Mouse (Mus musculus): ENCODE results near the gene Fmo5. TPM values are rescaled to one million over a fixed set of nuclear protein-coding genes. Genes with fewer than 3 reads are reported as not detected.
A peak's percentile ranks its signal among the peaks of the same experiment; 100 is the strongest.

Gene Fmo5
- polyA plus RNA-seq, 1 experiment from 2014 or later, result 1.7 TPM

DNA sequence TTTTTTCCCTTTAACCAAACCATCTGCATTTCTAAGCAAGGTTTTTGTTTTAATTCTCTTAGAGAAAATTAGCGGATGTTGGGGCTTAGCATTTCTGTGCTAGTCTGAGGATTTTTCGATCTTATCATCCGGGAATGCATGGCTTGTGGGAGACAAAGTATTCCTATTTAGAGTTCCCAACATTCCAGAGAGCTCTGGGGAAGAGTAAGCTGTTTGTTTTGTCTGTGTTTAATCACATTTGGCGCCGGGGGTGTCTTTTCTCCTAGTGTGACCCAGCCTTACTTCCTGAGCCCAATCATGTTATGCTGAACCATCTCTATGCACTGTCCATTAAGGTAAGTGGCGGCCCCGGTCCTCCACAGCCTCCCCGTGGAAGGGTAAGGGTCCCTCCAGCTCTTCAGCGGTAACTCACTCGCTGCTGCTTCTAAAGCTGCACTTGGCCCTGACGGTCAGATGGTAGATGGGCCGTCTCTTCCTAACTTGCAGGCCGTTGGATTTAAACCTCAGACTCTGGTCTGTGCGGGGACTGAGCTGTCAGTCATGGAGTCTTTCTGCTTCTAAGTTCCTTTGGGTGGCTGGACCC is 38.6 kb downstream of the Fmo5 start:
- no peaks in the 10 kb centered on the region for H3K27me3 ChIP-seq (ENCODE audit: control insufficient read depth, insufficient read depth, low read length)
- H3K9me3 ChIP-seq (replicated peaks; ENCODE audit: control insufficient read depth, low read length), result no peaks in the 10 kb centered on the region
- no peak overlapping the region for H3K4me2 ChIP-seq (ENCODE audit: low read depth, low read length)
- DNase-seq (ENCODE audit: low spot score) (no peak), ATAC-seq (replicated peaks; ENCODE audit: insufficient number of reproducible peaks, low FRiP score, low TSS enrichment, low read depth) (no peak)
- no peaks in the 10 kb centered on the region; the same call in 1 of the 2 replicates for H3K36me3 ChIP-seq (replicated peaks; ENCODE audit: control insufficient read depth, insufficient read depth, low read depth, low read length)
- H3K4me3 ChIP-seq (ENCODE audit: low read depth, low read length), result no peak overlapping the region
- H3K4me1 ChIP-seq (ENCODE audit: control insufficient read depth, insufficient read depth, low read length), result no peaks in the 10 kb centered on the region
- no peak overlapping the region for H3K9ac ChIP-seq (replicated peaks; ENCODE audit: low read length)
- 70% methylated on average over 14 of the region's 14 CpGs for WGBS
- H3K27ac ChIP-seq (replicated peaks; ENCODE audit: low read depth, low read length), result no peak overlapping the region

DNA sequence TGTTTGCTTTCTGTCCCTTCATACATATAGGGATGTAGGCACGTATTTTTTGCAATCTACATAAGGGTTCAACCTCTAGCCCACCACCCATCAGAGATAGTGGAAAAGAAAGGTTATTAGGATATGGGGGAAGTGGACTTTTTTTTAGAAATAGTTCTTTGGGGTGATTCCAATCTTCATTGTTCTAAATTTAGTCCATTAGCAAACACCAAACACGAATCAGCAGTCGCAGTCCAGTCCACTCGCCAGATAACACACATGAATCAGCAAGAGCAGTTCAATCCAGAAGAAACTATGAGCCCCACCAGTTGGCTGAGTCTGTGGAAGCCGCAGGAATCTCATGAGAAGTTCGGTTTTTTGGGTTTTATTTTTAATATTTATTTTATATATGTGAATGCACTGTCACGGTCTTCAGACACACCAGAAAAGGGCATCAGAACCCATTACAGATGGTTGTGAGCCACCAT is 46.1 kb downstream of the Fmo5 start, which contains the start of gene Gm17651:
Gene Gm17651, minus strand, starts transcription at position 51 of the 467 bp plus-strand sequence.
- Histone ChIP-seq H3K36me3 (replicated peaks; ENCODE audit: control insufficient read depth, insufficient read depth, low read depth, low read length) (no peaks in the 10 kb centered on the region; the same call in 1 of the 2 replicates), H3K9ac (replicated peaks; ENCODE audit: low read length) (no peak within 1 kb of the TSS), H3K4me3 (ENCODE audit: low read depth, low read length) (no peak within 1 kb of the TSS), H3K27ac (replicated peaks; ENCODE audit: low read depth, low read length) (no peak within 1 kb of the TSS), H3K4me1 (ENCODE audit: control insufficient read depth, insufficient read depth, low read length) (no peaks in the 10 kb centered on the region), H3K4me2 (ENCODE audit: low read depth, low read length) (no peak within 1 kb of the TSS), H3K9me3 (replicated peaks; ENCODE audit: control insufficient read depth, low read length) (no peaks in the 10 kb centered on the region), H3K27me3 (ENCODE audit: control insufficient read depth, insufficient read depth, low read length) (no peaks in the 10 kb centered on the region)
- 88% methylated on average over 7 of the region's 7 CpGs for WGBS
- no peak for DNase-seq (ENCODE audit: low spot score)
- no peak for ATAC-seq (replicated peaks; ENCODE audit: insufficient number of reproducible peaks, low FRiP score, low TSS enrichment, low read depth)

DNA sequence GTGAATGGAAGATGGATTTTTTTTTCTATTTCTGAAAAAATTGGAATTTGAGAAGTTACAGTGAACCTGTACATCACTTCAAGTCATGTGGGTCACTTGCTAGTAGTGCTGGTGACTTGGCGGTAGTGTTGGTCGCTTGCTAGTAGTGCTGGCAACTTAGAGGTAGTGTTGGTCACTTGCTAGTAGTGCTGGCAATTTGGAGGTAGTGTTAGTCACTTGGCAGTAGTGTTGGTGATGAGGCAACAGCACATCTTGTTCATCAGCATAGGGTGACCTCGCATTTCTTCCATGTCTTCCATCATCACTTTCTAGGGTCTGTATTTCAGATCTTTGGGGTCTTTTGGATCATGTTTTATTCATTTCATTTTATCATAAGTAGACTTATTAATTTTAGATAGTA is 47.5 kb downstream of the Fmo5 start:
- 90% methylated on average over 3 of the region's 3 CpGs for WGBS
- no peaks in the 10 kb centered on the region for H3K4me1 ChIP-seq (ENCODE audit: control insufficient read depth, insufficient read depth, low read length)
- no peaks in the 10 kb centered on the region for H3K9me3 ChIP-seq (replicated peaks; ENCODE audit: control insufficient read depth, low read length)
- ATAC-seq (replicated peaks; ENCODE audit: insufficient number of reproducible peaks, low FRiP score, low TSS enrichment, low read depth), result no peak
- no peaks in the 10 kb centered on the region for H3K36me3 ChIP-seq (replicated peaks; ENCODE audit: control insufficient read depth, insufficient read depth, low read depth, low read length)
- H3K27me3 ChIP-seq (ENCODE audit: control insufficient read depth, insufficient read depth, low read length), result no peaks in the 10 kb centered on the region
- no peak overlapping the region for H3K4me3 ChIP-seq (ENCODE audit: low read depth, low read length)
- no peak overlapping the region for H3K9ac ChIP-seq (replicated peaks; ENCODE audit: low read length)
- DNase-seq (ENCODE audit: low spot score), result no peak
- H3K27ac ChIP-seq (replicated peaks; ENCODE audit: low read depth, low read length), result no peak overlapping the region
- H3K4me2 ChIP-seq (ENCODE audit: low read depth, low read length), result no peak overlapping the region

DNA sequence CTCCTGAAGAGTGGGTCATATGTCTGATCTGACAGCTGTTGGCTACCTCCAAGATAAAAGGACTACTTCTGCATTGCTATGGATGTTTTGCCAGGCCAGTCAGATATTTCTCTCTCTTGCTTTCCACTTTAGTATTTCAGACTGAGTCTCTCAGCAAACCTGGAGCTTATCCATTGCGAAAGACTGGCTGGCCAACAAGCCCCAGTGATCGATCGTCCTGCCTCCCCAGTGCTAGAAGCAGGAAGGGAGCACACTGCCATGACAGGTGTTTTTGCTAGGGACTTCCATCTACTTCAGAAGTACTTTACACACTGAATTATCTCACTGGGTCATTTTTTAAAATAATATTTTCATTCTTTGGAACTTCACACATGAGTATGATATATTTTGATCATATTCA is 49.8 kb downstream of the Fmo5 start:
- H3K27me3 ChIP-seq (ENCODE audit: control insufficient read depth, insufficient read depth, low read length), result no peaks in the 10 kb centered on the region
- WGBS, result 92% methylated on average over 3 of the region's 3 CpGs
- H3K4me3 ChIP-seq (ENCODE audit: low read depth, low read length), result no peak overlapping the region
- H3K4me2 ChIP-seq (ENCODE audit: low read depth, low read length), result no peak overlapping the region
- H3K9ac ChIP-seq (replicated peaks; ENCODE audit: low read length), result no peak overlapping the region
- H3K9me3 ChIP-seq (replicated peaks; ENCODE audit: control insufficient read depth, low read length), result no peaks in the 10 kb centered on the region
- H3K4me1 ChIP-seq (ENCODE audit: control insufficient read depth, insufficient read depth, low read length), result no peaks in the 10 kb centered on the region
- DNase-seq (ENCODE audit: low spot score) (no peak), ATAC-seq (replicated peaks; ENCODE audit: insufficient number of reproducible peaks, low FRiP score, low TSS enrichment, low read depth) (no peak)
- no peaks in the 10 kb centered on the region for H3K36me3 ChIP-seq (replicated peaks; ENCODE audit: control insufficient read depth, insufficient read depth, low read depth, low read length)
- no peak overlapping the region for H3K27ac ChIP-seq (replicated peaks; ENCODE audit: low read depth, low read length)

DNA sequence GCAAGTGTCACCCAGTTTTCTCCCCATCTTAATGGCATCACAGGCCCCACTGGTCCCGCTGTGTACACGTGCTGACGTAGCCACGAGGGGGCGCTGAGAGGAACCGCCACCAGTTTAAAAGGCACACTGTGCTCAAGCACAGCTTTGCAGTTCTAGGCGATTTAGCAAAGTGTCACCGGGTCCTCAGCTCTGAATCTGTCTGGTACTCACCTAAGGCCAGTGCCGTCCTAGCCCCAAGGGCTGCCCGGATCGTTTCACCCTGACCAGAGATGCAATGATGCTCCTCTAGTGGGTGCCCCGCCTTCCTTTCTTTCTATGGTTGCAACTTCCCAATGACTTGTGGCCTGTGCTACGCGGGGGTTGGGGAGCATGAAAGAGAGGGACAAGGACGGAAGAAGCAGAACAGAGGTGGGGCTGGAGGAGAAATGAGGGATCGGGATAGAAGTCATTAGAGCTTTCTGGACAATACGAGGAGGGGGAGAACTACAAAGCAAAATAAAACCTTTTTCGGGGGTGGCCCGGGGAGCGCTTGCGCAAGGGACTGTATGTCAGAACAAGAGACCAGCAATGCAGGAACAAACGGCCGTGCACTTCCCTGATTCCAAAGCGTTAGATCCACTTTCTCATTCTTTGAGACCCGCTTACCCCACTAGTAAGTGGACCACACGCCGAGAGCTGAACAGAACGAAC is 52.2 kb downstream of the Fmo5 start:
- WGBS, result 2% methylated on average over 28 of the region's 28 CpGs
- Histone ChIP-seq H3K27ac (replicated peaks; ENCODE audit: low read depth, low read length) (no peak overlapping the region), H3K27me3 (ENCODE audit: control insufficient read depth, insufficient read depth, low read length) (no peaks in the 10 kb centered on the region), H3K9ac (replicated peaks; ENCODE audit: low read length) (peak overlapping the region; percentile 47), H3K36me3 (replicated peaks; ENCODE audit: control insufficient read depth, insufficient read depth, low read depth, low read length) (no peaks in the 10 kb centered on the region), H3K9me3 (replicated peaks; ENCODE audit: control insufficient read depth, low read length) (no peaks in the 10 kb centered on the region), H3K4me1 (ENCODE audit: control insufficient read depth, insufficient read depth, low read length) (no peaks in the 10 kb centered on the region), H3K4me3 (ENCODE audit: low read depth, low read length) (peak overlapping the region; percentile 36), H3K4me2 (ENCODE audit: low read depth, low read length) (peak overlapping the region; percentile 66)
- DNase-seq (ENCODE audit: low spot score) (peak; percentile 75), ATAC-seq (replicated peaks; ENCODE audit: insufficient number of reproducible peaks, low FRiP score, low TSS enrichment, low read depth) (peak; percentile 56)

DNA sequence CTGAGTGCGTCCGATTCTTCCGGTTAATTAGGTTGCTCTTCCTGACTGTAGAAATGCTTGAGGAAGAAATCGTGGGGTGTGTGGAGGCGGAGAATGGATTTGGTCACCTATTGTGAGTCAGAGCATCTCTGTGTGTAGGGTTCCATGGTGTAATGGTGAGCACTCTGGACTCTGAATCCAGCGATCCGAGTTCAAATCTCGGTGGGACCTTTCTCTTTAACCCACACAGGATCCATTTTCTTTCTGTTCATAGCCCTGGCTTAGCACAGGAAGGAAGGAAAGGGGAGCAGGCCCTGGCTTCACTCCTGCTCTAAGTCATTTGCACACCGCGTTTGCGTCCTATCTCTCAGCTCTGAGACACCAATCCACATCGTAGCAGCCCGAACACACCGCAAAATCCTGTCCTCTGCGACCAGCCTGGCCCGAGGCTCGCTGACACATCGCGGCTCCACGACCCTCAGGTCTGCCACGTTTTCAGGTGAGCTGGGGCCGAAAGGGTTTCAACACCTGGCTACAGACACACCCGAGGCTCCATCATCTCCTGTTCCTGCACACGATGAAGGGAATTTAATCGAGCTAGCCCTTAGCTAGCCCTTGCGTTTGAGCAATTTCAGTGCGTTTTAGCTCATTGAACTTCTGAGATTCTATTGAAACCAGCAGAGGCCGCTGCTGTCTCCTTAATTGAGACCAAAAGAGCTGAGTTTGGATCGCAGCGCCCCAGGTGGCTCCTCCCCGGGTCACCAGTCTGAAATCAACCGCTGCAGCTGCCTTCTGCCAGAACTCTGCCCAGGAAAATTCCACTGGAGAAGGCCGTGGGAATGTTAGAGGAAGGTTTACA is 52.9 kb downstream of the Fmo5 start:
- no peak for ATAC-seq (replicated peaks; ENCODE audit: insufficient number of reproducible peaks, low FRiP score, low TSS enrichment, low read depth)
- H3K27me3 ChIP-seq (ENCODE audit: control insufficient read depth, insufficient read depth, low read length), result no peaks in the 10 kb centered on the region
- H3K27ac ChIP-seq (replicated peaks; ENCODE audit: low read depth, low read length), result no peak overlapping the region

DNA sequence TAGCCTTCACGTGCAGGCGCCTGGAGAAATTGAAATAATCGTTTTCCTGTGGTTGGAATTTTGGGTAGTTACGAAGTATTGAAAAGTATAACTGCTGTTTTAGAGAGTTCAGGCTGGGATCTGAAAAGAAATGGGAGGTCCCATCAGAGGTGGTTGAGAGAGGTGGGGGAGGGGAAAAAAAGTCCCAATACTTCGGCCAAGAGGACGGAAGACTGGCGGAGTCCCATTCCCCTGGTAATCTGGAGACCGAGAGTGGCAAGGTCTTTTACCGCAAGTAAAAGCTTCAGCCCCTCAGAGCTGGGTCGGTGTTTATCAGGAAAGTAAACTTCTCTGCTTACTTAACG is 53.5 kb downstream of the Fmo5 start:
- no peaks in the 10 kb centered on the region for H3K4me1 ChIP-seq (ENCODE audit: control insufficient read depth, insufficient read depth, low read length)
- peak; percentile 49 for DNase-seq (ENCODE audit: low spot score)
- no peak overlapping the region for H3K4me3 ChIP-seq (ENCODE audit: low read depth, low read length)
- ATAC-seq (replicated peaks; ENCODE audit: insufficient number of reproducible peaks, low FRiP score, low TSS enrichment, low read depth), result no peak
- H3K36me3 ChIP-seq (replicated peaks; ENCODE audit: control insufficient read depth, insufficient read depth, low read depth, low read length), result no peaks in the 10 kb centered on the region
- H3K9ac ChIP-seq (replicated peaks; ENCODE audit: low read length), result no peak overlapping the region
- H3K4me2 ChIP-seq (ENCODE audit: low read depth, low read length), result peak overlapping the region; percentile 66
- no peaks in the 10 kb centered on the region for H3K27me3 ChIP-seq (ENCODE audit: control insufficient read depth, insufficient read depth, low read length)
- H3K9me3 ChIP-seq (replicated peaks; ENCODE audit: control insufficient read depth, low read length), result no peaks in the 10 kb centered on the region
- no peak overlapping the region for H3K27ac ChIP-seq (replicated peaks; ENCODE audit: low read depth, low read length)
- WGBS, result 1% methylated on average over 11 of the region's 11 CpGs

More for the DNA sequence above, 52.9 kb downstream of the Fmo5 start:
- Histone ChIP-seq H3K9ac (replicated peaks; ENCODE audit: low read length) (peak overlapping the region; percentile 47), H3K9me3 (replicated peaks; ENCODE audit: control insufficient read depth, low read length) (no peaks in the 10 kb centered on the region), H3K4me3 (ENCODE audit: low read depth, low read length) (peak overlapping the region; percentile 36), H3K4me1 (ENCODE audit: control insufficient read depth, insufficient read depth, low read length) (no peaks in the 10 kb centered on the region), H3K4me2 (ENCODE audit: low read depth, low read length) (peak overlapping the region; percentile 66), H3K36me3 (replicated peaks; ENCODE audit: control insufficient read depth, insufficient read depth, low read depth, low read length) (no peaks in the 10 kb centered on the region)
- WGBS, result under 1% methylated on average over 33 of the region's 33 CpGs
- DNase-seq (ENCODE audit: low spot score), result peak; percentile 91

DNA sequence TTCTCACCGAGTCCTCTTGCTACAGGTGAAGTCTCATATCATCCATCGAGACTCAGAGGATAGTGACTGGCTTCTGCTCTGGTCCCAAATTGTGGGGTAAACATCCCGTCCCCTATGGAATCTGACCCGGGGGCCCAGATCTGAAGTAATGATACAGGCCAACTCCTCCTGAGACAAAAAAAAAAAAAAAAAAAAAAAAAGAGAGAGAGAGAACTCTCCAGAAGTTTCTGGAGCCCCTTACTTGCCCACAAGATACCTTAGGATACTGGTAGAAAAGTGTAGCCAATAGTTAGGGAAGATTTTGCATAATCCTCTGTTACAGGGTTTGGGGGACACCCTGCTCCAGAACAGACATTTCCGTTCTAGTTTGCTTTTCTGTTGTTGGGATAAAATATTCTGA is 54.0 kb downstream of the Fmo5 start:
- H3K27me3 ChIP-seq (ENCODE audit: control insufficient read depth, insufficient read depth, low read length), result no peaks in the 10 kb centered on the region
- no peak overlapping the region for H3K4me3 ChIP-seq (ENCODE audit: low read depth, low read length)

More for the DNA sequence above, 54.0 kb downstream of the Fmo5 start:
- no peaks in the 10 kb centered on the region for H3K4me1 ChIP-seq (ENCODE audit: control insufficient read depth, insufficient read depth, low read length)
- 25% methylated on average over 5 of the region's 5 CpGs for WGBS
- no peak overlapping the region for H3K9ac ChIP-seq (replicated peaks; ENCODE audit: low read length)
- H3K9me3 ChIP-seq (replicated peaks; ENCODE audit: control insufficient read depth, low read length), result no peaks in the 10 kb centered on the region
- no peak for DNase-seq (ENCODE audit: low spot score)
- H3K36me3 ChIP-seq (replicated peaks; ENCODE audit: control insufficient read depth, insufficient read depth, low read depth, low read length), result no peaks in the 10 kb centered on the region
- H3K4me2 ChIP-seq (ENCODE audit: low read depth, low read length), result peak overlapping the region; percentile 66
- no peak for ATAC-seq (replicated peaks; ENCODE audit: insufficient number of reproducible peaks, low FRiP score, low TSS enrichment, low read depth)
- H3K27ac ChIP-seq (replicated peaks; ENCODE audit: low read depth, low read length), result no peak overlapping the region

Data from embryonic facial prominence, embryonic 11.5 days (tissue).